Mouse (Mus musculus) liver, adult (tissue): Measurements from ENCODE around the gene Erp44.

ENCODE experiments used
- GATA4 ChIP-seq: IDR thresholded peaks from 2 replicates; pipeline ENCODE4 v1.6.1; 2014; ENCODE audit warnings: mild to moderate bottlenecking, low read length; ENCODE audit not compliant: insufficient replicate concordance

The Erp44 gene

GRCm38 (mm10) chr4:48268127-48268526 is 11.2 kb downstream of the Erp44 start:
- no peak for TF ChIP-seq GATA4

GRCm38 (mm10) chr4:48267683-48268082 is 11.7 kb downstream of the Erp44 start:
- no peak for TF ChIP-seq GATA4

GRCm38 (mm10) chr4:48258045-48258444 is 21.3 kb downstream of the Erp44 start:
- no peak for TF ChIP-seq GATA4

- TF ChIP-seq GATA4 = no peak
These were observed 26.1 kb downstream of the Erp44 start for GRCm38 (mm10) chr4:48253266-48253665.

GRCm38 (mm10) chr4:48244280-48244679 is 35.1 kb downstream of the Erp44 start:
- TF ChIP-seq GATA4 = no peak

- no peak for TF ChIP-seq GATA4
These were observed 35.6 kb downstream of the Erp44 start for GRCm38 (mm10) chr4:48243737-48244136.

GRCm38 (mm10) chr4:48242482-48242881 is 36.9 kb downstream of the Erp44 start:
- TF ChIP-seq GATA4 = no peak

GRCm38 (mm10) chr4:48239046-48239445 is 40.3 kb downstream of the Erp44 start:
- no peak for TF ChIP-seq GATA4

- no peak for TF ChIP-seq GATA4
These were observed 42.6 kb downstream of the Erp44 start for GRCm38 (mm10) chr4:48236721-48237120.

- no peak for TF ChIP-seq GATA4
These were observed 52.6 kb downstream of the Erp44 start for GRCm38 (mm10) chr4:48226800-48227199.

- TF ChIP-seq GATA4 = no peak
These were observed 53.8 kb downstream of the Erp44 start for GRCm38 (mm10) chr4:48225604-48226003.

- TF ChIP-seq GATA4 = no peak
These were observed 54.2 kb downstream of the Erp44 start for GRCm38 (mm10) chr4:48225173-48225572.

- no peak for TF ChIP-seq GATA4
These were observed 75.8 kb downstream of the Erp44 start for GRCm38 (mm10) chr4:48203564-48203963.

- TF ChIP-seq GATA4 = no peak
These were observed 80.9 kb downstream of the Erp44 start for GRCm38 (mm10) chr4:48198447-48198846.

- no peak for TF ChIP-seq GATA4
These were observed 81.4 kb downstream of the Erp44 start for GRCm38 (mm10) chr4:48197925-48198324.

GRCm38 (mm10) chr4:48182115-48182806 is 97.1 kb downstream of the Erp44 start:
- TF ChIP-seq GATA4 = no peak

- TF ChIP-seq GATA4 = no peak
These were observed 98.0 kb downstream of the Erp44 start for GRCm38 (mm10) chr4:48181366-48181765.

GRCm38 (mm10) chr4:48180922-48181321 is 98.4 kb downstream of the Erp44 start:
- TF ChIP-seq GATA4 = no peak

GRCm38 (mm10) chr4:48175666-48176065 is 103.7 kb downstream of the Erp44 start:
- TF ChIP-seq GATA4 = no peak
